Mouse (Mus musculus): ENCODE results near the gene Lclat1. TPM values are rescaled to one million over a fixed set of nuclear protein-coding genes. Genes with fewer than 3 reads are reported as not detected.
A peak's percentile ranks its signal among the peaks of the same experiment; 100 is the strongest.

Gene Lclat1
- total RNA-seq, 2 experiments from 2014 or later = 42.0 to 44.1 TPM

DNA sequence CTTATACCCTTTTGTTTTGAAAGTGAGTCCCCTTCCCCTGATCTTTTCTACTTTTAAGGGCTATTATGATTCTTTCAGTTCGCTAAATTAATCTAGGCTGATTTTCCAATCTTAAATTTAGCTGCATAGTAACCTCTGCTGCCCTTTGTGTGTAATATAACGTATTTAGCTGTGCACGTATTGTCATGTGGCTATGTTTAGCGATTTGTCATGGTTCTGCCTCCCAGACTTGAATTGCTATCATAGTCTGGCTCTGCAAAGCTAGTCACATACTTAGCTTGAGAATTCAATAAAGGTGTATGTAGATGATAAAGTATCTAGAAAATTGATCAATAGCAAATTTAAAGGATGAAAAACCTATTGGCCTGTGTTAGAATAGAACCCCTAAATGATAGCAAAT is 69.3 kb downstream of the Lclat1 start:
- intact Hi-C loops (cut with DNase I) = no loop called here
- DNase-seq (ENCODE audit: low spot score in 2 of 2) = no peak

DNA sequence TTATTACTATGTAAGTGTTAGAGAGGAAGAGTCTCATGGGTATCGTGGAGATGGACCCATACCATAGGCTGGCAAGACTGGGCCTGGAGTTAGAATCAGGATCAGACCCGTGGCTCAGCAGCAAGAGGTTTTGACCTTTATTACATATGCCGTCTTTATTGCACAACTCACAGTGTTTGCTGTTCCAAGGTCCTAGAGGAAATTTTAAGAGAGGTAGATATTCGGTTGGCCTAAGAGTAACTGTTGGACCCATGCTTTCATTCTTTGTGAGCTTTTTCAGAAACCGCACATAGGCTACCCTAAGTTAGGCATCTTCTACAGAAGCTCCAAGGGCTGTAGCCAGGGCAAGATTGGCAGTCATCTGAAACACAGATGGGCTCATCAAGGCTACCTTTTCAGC is 79.1 kb downstream of the Lclat1 start:
- intact Hi-C loops (cut with DNase I) = no loop called here
- no peak for DNase-seq (ENCODE audit: low spot score in 2 of 2)

DNA sequence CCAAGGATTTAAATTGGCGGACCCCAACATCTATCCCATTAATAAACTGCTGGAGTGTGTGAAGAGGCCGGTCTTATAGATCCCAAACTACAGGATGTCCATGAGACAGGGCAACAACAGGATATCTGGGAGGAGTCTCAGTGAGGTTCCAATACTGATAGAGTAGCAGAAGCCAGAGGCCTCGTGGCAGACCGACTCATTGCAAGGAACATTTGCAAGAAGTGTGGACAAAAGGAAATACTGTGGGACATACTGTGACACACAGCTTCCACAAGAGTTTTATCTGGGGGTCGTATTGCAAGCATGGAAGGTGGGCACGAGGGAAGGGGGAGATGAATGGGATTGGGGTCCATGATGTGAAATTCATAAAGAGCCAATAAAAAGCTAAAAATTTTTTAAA is 86.4 kb downstream of the Lclat1 start:
- intact Hi-C loops (cut with DNase I) = no loop called here
- no peak for DNase-seq (ENCODE audit: low spot score in 2 of 2)

DNA sequence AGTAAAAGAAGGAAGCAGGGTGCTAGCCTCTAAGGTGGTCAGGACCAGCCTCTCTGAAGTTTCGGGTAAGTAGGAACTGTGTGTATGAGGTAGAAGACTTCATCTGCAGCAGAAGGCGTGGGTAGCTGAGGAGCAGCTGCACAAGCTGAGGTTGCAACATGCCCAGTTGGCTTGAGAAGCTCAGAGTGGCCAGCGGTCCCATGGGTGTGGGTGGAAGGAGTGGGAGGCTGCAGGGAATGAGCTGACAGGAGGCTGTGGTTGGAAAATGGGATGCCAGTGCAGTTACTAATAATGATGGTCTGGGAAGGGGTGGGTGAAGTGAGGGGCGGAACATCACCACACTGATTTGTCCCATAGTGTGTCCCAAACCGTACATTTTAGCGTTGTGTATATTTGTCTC is 86.8 kb downstream of the Lclat1 start:
- intact Hi-C loops (cut with DNase I) = no loop called here
- no peak for DNase-seq (ENCODE audit: low spot score in 2 of 2)

DNA sequence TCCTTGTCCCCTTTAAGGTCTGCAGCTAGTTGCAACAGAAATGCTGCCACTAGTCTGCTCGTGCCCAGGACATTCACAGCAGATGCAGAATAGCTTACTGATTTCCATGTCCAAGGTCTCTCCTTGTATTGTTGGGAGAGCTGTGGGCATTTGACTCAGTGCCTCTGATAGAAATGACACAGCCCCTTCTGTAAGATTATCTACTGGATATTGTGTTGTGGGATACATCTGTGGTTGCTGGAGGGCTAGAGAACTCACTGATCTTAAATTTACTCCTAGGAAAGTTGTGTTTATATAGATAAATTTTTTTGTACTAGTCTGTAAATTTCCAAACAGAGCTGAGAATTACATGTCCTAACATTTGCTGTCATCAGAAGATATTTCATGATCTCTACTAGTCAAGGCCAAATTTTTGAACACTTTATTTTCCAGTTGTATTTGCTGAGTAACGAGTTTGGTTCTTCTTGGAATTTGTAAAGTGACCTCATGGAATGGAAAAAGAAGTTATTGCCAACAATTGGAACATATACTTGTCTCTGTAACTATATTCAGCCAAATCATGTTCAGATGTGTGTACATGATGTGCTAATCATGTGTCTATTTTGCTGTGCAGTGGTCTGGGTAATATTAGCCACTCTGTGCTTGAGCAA is 87.4 kb downstream of the Lclat1 start:
- no peak for DNase-seq (ENCODE audit: low spot score in 2 of 2)
- intact Hi-C loops (cut with DNase I) = no loop called here

DNA sequence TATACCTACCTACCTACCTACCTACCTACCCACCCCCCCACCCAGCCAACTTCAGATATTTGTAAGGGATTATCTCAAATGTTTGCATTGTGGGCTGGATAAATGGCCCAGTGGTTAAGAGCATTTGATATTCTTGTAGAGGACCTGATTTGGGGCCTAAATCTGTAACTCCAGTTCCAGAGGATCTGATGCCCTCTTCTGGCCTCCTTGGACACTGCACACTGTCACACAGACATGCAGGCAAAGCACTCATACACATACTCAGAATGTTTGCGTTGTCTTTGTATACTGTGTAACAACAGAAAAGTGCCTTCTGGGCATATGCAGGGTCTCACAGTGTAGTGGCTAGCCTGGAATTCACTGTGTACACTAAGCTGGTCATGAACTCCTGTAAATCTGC is 88.4 kb downstream of the Lclat1 start:
- intact Hi-C loops (cut with DNase I) = no loop called here
- DNase-seq (ENCODE audit: low spot score in 2 of 2) = peak in 1 of 2 experiments; percentile 30

DNA sequence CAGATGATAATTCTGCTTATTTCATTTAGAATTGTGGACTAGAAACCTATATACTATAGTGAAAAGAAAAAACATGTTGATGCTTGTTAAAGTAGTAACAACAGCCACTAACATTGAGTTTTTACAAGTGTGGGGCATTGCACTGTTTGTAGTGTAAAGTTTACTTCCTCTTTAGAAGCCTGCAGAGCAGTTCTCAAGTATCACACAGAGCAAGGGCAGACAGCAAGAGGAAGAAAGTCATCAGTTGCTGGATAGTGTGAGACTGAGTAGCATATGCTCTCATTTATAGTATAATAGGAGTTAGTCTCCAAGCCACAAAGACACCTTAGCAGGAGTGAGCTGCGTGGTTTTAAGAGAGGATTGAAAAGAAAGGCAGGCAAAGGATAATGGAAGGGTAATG is 89.9 kb downstream of the Lclat1 start:
- intact Hi-C loops (cut with DNase I) = no loop called here
- DNase-seq (ENCODE audit: low spot score in 2 of 2) = no peak

DNA sequence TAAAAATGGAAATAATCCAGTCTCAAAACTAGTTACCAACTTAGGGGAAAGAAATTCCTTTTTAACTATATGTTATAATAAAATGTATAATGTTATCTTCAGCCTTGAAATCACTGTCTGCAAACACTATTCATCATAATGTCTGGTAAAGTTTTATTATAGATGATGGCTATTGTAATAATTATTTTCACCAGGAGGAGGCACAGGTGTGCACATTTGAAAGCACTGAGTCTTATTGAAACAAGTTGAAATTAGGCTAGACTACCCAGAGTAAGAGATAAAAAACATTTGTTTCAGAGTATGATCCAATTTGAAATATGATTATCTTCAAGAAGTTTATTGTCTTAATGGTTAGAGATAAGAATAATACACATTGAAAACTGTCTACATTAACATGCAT is 91.6 kb downstream of the Lclat1 start:
- intact Hi-C loops (cut with DNase I) = no loop called here

DNA sequence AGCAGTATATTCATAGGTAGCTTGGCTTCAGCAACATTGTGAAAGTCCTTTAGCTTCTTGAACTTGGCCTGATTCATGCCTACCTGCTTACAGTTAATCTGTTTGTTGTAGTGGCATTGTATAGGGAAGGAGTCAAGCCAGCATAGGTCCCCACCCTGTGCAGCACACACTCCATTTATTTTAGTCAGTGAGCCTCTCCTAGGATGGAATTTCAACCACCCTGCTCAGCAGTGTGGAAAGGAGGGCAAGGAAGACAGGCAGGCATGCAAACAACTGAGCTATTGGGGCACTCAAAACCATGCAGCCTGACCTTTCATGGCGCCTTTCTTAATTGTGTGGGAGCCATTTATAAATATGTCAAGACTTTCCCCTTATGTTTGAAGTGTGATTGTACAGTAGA is 92.6 kb downstream of the Lclat1 start:
- intact Hi-C loops (cut with DNase I) = no loop called here

More for the DNA sequence above, 91.6 kb downstream of the Lclat1 start:
- DNase-seq (ENCODE audit: low spot score in 2 of 2) = no peak

DNA sequence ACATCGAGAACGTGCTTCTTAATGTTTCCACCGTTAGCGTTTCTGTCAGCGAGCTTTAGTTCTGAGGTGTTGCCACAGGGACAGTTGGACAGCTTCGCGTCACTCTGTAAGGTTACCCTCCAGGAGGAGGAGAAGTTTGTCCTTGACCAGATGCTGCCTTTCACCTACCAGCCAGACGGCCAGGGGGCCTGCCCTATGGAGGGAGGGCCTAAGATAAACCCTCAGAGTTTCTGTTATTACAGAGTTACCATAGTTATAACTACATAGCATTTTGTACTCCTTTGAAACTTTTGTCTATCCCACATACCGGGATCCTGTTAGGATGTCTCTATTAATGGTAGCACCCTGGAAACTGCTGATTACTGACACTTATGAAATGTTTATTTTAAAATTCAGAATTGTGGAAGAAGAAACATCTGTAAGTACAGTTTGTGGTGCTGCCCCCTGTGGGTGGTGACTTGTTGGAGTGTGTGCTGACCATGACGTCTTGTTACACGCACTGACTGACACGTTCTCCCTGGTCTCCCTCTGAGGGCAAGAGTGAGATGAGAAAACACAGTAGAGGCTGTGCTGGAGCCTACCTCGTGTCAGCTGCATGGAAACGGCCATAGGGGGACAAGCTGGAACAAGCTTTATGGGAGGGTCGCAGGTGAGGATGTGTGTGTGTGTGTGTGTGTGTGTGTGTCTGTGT is 96.0 kb downstream of the Lclat1 start:
- no peak for DNase-seq (ENCODE audit: low spot score in 2 of 2)

More for the DNA sequence above, 92.6 kb downstream of the Lclat1 start:
- no peak for DNase-seq (ENCODE audit: low spot score in 2 of 2)

DNA sequence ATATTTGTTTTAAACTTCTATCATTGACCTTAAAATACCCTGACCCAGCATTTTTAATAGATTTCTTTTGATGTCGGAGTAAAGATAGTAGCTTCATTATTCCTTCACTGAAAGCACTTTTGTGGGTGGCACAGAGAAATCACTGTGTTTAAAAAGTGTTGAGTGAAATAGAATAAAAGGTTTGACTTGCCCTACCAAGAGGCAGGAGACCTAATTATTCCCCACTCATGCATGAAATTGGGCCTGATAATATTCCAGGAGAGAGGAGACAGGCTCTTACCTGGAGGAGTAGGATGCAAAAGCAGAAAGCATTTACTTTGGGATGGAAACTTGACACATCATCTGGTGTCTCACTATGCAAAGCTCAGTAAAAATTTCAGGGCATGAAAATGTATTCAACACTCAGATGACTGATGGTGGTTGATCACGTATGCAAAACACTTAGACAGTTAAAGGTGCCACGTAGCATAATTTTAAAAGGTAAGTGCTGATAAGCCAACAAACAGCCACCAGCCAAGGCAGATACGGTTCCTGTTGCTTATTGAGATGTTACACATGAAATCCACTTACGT is 103.3 kb downstream of the Lclat1 start:
- DNase-seq (ENCODE audit: low spot score in 2 of 2) = no peak
- intact Hi-C loops (cut with DNase I) = no loop called here

More for the DNA sequence above, 96.0 kb downstream of the Lclat1 start:
- intact Hi-C loops (cut with DNase I) = no loop called here

DNA sequence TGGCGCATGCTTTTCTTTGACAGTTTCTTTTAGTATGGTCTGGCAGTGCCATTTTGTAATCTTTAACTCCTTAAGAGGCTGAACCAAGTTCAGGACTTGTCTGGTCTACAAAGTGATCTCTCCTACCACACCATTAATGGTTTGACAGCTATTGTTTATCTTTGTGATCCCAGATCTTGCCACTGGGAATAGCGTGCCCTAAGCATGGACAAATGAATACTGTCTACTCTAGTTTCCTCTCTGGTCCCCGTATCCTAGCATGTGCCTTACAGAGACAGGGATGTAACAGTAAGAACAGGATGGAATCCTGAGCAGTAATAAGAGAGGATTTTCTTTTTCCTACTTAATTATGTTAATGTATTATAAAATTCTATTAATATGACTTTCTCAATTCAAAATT is 105.0 kb downstream of the Lclat1 start:
- intact Hi-C loops (cut with DNase I) = no loop called here
- no peak for DNase-seq (ENCODE audit: low spot score in 2 of 2)

DNA sequence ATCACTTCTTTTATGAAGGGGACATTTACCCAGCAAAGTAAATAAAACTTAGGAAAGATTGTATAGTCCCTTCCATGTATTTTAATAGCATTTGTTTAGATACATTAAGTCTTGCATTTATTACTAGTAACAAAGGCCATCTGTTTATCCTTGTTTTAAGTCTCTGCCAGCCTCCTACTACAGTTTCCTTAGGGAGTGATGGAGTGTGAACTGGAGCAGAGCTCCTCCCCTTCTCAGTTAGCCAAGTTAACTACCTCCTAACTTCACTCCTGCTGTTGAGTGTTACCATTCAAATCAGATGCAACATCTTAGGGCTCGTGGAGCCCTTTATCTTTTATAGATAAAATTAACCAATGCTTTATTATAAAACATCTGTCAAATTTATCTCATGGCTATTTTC is 105.4 kb downstream of the Lclat1 start:
- intact Hi-C loops (cut with DNase I) = no loop called here

DNA sequence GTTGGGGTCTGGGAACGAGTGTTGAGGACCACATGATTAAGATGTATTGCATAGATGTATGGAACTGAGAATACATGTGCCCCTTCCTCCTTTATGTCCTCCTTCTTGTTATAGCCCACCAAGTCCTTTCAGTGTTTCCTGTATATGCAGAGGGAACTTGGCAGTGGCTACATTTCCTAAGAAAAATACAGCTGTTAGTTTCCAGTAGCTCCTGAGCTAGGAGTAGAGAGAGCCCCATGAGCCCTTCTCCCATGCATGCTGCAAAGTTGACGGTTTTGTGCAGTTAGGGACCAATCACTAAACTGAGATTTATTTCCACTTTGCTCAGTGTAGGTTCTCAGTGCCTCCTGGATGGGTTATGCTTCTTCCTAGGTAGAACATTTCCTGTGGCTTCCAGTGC is 105.9 kb downstream of the Lclat1 start:
- intact Hi-C loops (cut with DNase I) = no loop called here
- no peak for DNase-seq (ENCODE audit: low spot score in 2 of 2)

More for the DNA sequence above, 105.4 kb downstream of the Lclat1 start:
- DNase-seq (ENCODE audit: low spot score in 2 of 2) = no peak

DNA sequence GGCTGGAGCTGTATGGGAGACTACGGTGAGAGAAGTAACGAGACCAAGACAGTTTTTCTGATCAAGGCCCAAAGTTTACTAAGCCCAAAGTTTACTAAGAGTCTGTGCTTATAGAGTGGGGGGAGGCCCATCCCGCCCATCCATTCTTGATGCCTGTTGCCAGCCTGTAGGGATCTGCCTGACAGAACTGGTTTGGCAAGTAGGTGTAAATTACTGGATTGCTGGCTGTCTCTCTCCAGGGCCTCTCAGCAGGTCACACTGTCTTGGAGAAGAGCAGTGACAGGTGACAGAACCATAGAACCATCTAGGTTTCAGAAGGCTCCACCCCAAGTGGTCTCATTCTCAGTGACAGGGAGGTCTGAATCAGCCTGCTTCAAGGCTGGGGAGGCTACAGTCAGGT is 109.5 kb downstream of the Lclat1 start:
- no peak for DNase-seq (ENCODE audit: low spot score in 2 of 2)
- intact Hi-C loops (cut with DNase I) = no loop called here

DNA sequence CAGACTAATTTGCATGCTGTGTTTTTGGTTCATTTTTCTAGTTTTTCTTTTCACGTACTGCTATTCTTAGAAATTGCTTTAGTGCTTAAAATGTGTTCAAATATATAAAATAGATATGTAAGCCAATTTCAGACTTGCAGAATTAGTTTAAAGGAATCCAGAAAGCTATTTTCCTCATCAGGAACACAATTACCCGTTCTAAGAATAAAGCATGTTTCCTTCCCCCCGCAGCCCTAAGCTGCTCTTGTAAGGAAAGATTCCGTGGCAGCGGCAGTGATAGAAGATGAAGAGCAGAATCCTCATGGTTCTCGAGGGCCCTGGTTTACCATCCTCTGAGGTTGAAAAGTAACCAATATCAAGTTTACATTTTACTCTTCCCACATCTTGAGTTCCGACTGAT is 113.0 kb downstream of the Lclat1 start:
- intact Hi-C loops (cut with DNase I) = no loop called here
- DNase-seq (ENCODE audit: low spot score in 2 of 2) = peak in 1 of 2 experiments; percentile 39

DNA sequence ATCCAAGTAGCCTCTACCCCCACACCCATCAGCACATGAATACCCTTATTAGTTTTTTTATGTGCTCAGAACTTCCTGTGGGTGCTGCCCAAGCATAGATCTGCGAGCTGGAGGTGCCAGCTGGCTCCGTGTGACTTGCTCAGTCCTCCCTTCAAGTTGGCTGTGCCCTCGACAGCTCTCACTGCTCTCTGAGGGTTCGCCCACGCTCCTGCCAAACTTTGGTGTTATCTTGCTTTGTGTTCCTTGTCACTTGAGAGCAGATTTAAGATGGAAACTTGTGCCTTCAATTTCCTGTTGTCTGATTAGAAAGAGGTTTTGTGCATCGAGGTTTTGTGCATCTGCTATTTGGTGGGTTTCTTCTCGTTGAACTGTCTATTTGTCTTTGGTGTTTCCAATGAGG is 114.3 kb downstream of the Lclat1 start:
- DNase-seq (ENCODE audit: low spot score in 2 of 2) = no peak
- intact Hi-C loops (cut with DNase I) = no loop called here

DNA sequence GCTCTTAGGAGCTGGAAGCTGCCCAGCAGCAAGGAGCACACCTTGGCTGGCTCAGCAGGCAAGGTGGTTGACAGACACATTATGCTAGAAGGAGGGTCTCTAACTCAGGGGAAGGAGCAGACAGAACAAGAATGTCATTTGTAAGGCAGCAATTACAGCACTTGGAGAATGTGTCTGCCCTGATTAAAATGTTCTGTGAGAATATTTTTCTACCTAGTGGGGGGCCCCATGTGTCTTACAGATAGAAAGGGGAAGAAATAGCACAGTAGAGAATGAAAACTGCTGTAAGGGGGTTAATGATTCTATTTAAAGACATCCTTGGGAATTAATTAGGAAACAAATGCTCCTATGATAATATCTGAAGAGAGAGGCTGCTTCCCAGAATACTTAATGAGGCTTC is 117.7 kb downstream of the Lclat1 start:
- no peak for DNase-seq (ENCODE audit: low spot score in 2 of 2)
- intact Hi-C loops (cut with DNase I) = no loop called here

DNA sequence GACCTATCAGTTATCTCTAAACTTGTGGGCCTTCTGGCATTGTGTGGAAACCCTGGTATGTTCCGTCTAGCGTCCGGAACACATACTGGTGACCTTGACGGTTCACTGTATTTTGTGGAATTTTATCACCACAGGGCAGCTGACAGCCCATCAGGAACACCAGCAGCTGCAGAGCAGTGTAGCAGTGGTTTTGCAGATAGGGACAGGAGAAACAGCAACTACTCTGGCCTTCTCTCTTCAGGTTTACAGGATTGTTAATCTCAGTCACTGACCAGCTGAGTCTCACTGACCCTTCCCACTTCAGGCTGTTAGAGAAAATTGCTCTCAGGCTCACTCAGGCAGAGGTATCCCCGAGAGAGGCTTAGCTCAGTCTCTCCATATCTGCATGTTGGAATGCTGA is 118.2 kb downstream of the Lclat1 start:
- DNase-seq (ENCODE audit: low spot score in 2 of 2) = no peak
- intact Hi-C loops (cut with DNase I) = no loop called here

DNA sequence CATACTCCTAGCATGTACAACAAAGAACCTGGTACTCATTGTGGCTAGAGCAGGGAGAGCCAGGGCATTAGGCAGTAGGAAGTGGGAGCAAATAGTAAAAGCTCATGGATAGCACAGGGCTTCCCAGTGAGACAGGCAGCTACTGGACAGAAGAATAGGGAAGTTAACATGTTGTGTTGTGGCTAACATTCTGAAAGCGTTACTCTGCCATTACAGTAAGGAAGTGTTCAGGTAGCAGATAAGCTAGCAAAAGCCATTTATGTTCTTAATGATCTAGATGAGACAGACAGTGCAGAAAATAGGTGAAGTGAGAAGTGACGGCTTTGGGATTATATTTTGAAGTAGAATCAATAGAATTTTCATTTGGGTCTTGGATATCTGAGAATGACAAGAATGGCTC is 118.8 kb downstream of the Lclat1 start:
- DNase-seq (ENCODE audit: low spot score in 2 of 2) = no peak
- intact Hi-C loops (cut with DNase I) = no loop called here

DNA sequence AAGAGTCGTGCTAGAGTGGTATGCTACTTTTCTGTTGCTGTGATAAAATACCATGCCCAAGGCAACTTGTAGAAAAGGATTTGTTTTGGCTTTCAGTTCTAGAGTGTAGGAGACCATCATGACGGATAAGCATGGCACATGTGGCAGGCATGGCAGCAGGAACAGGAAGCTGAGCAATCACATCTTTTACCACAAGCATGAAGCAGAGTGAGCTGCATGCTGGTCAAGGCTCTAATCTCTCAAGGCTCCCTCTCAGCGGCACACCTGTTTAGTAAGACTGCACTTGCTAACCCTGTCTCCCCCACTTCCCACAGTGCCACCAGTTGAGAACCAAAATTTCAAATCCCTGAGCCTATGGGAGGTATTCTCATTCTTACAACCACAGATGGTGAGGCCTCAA is 119.6 kb downstream of the Lclat1 start:
- no peak for DNase-seq (ENCODE audit: low spot score in 2 of 2)
- intact Hi-C loops (cut with DNase I) = no loop called here

All from left cerebral cortex, postnatal 14 days (tissue).